Mouse (Mus musculus): ENCODE measurements at regions not wholly inside any gene's neighbourhood (a gene's known extent, or its start where the extent isn't known, plus 50 kb on each side); places are given as distances from the start of the nearest gene placed in this dataset.

- TF ChIP-seq JUND (conservative IDR thresholded peaks at IDR 0.05; ENCODE audit: low read depth, low read length) (no peak), EP300 (IDR thresholded peaks at IDR 0.05; ENCODE audit: low read length) (no peak), ZNF384 (IDR thresholded peaks at IDR 0.05; ENCODE audit: low read depth, low read length) (no peak), USF1 (IDR thresholded peaks at IDR 0.05; ENCODE audit: low read depth, low read length) (no peak), POLR2AphosphoS2 (IDR thresholded peaks at IDR 0.05; ENCODE audit: low read depth, low read length) (no peak), POLR2A (IDR thresholded peaks at IDR 0.05; ENCODE audit: low read depth, low read length) (no peak), CTCF (conservative IDR thresholded peaks at IDR 0.05 in 1 of 2, IDR thresholded peaks at IDR 0.05 in 1 of 2; ENCODE audit: low read depth in 2 of 2, low read length in 2 of 2) (no peak), JUN (IDR thresholded peaks at IDR 0.05; ENCODE audit: insufficient read depth, low read depth, low read length) (no peak), E2F4 (IDR thresholded peaks at IDR 0.05; ENCODE audit: insufficient replicate concordance, low read depth, low read length) (no peak), HCFC1 (IDR thresholded peaks at IDR 0.05; ENCODE audit: low read depth, low read length) (no peak), MAX (IDR thresholded peaks at IDR 0.05; ENCODE audit: low read length) (no peak), ZMIZ1 (IDR thresholded peaks at IDR 0.05; ENCODE audit: low read depth, low read length) (no peak)
Observed at GRCm38 (mm10) chr4:12620059-12620755, 448.4 kb upstream of the Fam92a start.
